Mouse (Mus musculus) lung, adult 18-20 months (tissue): ENCODE measurements around the gene Uba3.
A peak's percentile ranks its signal among the peaks of the same experiment; 100 is the strongest.

Experiments used
- DNase-seq, 2 experiments: peaks; one replicate each; pipeline ENCODE4 v3.0.0; 2022; ENCODE audit warnings: mixed read lengths in 2 of 2

The Uba3 gene

DNA sequence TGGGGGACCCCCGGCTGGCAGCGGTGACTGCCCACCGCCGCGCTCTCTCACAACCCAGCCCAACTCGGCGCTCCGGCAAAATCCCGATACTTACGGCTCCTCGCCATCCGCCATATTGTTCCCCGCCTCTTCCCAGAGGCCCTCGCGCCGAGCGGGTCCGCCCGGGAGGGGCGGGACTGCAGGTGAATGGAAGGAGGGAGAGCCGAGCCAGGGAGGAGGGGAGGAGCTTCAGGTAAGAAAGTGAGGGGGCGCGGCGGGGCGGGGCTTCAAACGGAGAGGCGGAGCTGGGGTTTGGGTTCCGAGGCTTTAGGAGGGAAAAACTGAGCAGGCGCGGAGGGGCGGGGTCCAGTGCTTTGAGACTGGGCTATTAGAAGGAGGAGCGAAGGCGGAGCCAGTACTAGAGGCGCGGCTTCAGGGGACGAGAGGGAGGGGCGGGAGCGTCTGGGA is at the start of gene Uba3:
TSS of gene Uba3 (minus strand) at position 209 of the 447 bp plus-strand sequence.
- peak; percentile 99 to 100 for DNase-seq

DNA sequence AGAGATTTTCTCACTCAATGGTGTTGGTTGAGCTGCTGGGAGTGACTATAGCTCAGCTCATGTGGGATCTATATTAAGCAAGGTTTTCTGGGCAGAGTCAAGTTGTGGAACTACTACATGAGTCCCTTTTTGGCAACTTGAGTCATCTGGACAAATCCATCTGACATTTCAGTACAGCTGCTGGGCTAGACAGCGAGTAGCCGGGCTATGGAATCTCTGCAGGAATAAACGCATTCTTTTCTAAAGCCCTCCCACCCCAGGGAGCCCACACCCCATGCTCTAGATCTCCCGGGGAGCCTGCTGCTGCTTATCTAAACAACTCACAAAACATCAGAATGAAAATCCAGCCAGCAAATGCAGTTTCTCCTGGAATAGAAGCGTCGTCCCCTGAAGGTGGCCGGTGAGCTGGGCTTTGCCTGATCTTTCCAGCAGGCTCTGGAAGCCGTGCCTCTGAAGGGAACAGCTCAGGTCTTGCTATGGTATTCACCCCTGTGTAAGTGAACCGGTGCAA is 47.3 kb upstream of the Uba3 start, which contains the start of gene Lmod3:
TSS of gene Lmod3 (minus strand) at position 49 of the 511 bp plus-strand sequence.
- DNase-seq: no peak

DNA sequence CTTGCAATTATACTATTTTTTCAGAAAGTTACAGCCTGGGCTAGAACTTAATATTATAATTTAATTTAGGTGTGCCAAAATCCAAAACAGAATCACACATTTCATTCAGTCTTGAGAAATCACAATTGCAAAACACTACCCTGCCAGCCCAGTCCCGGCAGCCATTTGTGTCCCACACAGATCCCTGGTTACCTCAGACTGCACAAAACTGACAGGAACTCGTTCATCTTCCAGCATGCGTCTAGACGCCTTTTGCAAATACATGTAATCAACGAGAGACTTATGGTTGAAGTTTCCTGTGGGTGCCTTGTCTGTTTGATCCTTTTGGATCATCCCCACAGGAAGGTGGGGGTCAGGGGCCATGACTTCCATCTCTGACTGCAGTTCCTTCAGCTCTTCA is 46.6 kb upstream of the Uba3 start:
- DNase-seq: no peak

DNA sequence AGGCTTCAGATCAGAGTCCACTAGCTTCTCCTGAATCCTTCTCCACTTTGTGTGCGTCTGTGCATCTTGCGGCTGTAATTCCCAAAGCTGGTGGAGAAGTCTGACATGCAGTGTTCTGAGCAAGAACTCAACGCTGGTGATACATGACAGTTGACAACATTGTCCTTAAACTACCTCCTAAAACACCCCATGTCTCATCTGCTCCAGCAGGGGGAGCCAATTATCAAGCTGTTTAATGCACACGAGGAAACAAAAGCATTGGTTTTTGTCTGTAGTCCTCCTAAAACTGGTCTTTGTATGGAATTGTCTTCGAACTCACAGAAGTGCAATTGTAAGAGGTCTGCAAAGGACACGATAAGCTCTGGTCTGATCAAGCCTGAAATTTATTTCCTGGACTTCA is 45.5 kb upstream of the Uba3 start:
- peak; percentile 43 to 50 for DNase-seq

DNA sequence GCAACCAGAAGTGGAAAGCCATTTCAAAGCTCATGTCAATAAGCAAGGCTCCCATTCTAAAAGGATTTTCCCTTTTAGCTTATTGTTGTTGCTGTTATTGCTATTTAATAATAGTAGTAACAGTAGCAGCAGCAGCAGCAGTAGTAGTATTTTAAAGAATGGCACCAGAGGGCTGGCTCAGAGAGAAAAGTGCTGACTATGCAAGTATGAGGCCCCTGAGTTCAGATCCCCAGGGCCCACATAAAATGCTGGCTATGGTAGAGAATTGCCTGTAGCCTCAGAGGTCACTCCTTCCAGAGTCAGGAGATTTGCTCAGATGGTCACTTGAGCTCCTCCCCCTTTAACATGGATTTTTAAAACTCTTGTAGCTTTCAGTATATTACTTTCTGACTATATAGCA is 39.8 kb upstream of the Uba3 start:
- DNase-seq: no peak

DNA sequence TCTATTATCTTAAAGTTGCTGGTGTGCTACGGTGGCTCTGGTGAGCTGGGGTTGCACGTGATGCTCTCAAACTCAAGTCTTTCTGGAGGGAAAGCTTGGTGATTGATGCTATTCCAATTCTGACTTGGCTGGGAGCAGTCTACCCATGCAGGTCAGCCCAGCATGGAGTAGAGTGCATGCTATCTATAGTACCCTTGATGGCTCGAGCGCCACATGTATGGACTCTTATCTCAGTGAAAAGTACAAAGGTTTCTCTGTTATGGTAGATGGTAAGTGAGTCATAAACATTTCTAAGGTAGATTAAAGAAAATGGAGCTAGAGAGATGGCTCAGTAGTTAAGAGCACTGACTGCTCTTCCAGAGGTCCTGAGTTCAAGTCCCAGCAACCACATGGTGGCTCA is 37.1 kb upstream of the Uba3 start:
- DNase-seq: no peak

DNA sequence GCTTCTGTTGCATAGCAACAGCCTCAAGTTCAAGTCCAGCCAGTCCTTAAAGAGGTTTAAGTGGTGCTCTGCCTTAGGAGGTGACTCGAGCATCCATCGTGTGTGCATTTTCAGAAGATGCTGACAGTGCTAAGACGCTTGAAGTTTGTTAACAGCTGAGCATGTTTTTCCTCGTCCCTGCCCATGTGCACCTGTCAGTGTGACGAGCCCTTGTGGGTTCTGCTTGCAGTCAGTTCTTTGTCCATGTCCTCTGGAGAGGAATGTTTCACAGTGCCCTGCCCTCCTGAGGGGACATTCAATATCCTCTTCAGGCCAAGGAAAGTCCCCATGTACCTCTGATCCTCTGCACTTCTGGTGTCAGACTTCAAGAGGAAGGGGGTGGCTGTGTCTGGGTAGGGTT is 34.6 kb upstream of the Uba3 start:
- no peak for DNase-seq

DNA sequence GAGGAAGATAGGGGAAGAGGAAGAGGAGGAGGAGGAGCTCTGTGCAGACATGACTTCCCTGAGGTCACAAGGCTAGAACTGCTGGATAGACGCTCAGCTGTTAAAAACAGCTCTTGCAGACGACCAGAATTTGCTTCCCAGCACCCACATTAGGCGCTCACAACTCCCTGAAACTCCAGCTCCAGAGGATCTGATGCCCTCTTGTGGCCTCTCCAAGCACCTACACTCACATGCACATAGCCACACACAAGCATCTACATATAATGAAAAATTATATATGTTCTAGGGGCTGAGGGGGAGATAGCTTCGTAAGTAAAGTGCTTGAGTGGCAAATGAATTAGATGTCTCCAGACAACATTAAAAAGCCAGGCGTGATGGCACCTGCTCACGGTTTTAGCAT is 33.9 kb upstream of the Uba3 start:
- DNase-seq: no peak

DNA sequence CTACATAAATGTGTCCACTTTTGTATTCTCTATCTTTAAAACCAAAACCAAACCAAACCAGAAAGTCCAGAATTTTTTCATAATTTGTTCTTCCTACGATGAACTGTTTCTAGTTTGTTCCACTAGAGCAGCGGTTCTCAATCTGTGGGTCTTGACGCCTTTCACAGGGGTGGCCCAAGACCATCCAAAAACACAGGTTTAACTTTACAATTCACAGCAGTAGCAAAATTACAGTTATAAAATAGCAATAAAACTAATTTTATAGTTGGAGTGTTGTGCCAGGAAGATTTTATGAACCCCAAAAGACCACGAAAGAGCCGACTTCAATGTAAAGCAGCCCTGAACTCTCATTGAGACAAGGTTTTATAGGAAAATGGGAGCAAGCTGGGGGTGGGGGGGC is 30.6 kb upstream of the Uba3 start:
- DNase-seq: no peak

DNA sequence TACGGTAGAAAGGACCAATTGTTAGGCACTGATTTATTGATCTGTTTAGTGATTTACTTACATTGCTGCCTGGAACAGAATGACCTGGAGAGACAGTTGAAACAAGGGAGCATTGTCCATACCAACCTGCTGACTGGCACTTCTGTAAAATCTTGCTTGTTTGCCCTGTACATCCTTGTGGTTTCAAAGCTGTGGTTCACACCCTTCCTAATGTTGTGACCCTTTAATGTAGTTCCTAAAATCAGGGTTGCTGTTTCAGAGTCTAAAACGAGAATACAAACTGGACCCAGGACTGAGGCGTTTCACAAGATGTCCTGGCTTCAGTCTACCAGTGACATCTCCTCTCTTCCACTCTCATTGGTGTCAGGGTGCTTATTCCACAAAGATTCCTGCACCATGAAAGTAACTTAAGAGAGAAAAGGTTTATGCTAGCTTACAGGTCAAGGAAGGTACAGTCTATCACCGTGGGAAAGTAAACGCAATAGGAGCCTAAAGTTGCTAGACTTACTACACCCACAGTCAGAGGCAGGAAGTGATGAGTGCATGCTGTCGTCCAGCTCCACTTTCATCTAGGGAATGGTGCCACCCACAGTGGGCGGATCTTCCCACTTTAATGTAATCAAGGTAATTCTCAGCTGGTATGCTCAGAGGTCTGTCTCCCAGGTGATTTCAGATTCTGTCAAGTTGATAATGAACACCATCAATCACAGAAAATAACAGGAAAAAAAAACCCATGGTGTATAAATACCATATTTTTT is 29.6 kb upstream of the Uba3 start:
- DNase-seq: no peak

DNA sequence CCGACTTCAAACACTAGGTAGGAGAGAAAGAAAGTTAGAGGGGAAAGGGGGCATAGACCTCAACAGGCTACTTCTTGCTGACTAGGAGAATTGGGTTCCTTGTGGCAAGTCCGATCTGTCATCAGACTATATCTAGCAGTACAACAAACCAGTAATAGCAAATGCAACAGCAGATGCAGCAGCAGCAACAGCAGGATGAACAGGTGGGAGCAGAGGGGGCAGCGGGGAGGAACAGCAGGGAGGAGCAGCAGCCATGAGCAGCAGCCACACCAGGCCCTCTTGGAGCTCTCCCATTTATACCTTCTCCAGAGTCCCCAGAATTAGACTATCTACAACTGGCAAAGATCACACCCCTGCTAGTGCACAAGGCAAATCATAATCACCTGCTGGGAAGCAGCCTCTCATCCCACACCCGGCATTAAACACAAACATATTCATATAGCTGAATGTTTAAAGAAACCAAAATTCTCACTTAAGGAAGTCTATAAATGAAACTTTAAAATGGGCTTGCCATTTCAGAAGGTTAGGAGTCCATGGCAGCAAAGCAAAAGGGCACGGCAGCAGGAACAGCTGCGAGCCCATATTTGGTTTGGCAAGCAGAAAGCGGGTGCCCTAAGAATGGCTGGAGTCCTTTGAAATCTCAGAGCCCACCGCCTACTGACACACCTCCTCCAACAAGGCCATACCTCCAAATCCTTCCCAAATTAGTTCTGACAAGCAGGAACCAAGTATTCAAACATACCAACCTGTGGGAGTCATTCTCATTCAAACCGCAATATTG is 21.8 kb upstream of the Uba3 start:
- no peak for DNase-seq

DNA sequence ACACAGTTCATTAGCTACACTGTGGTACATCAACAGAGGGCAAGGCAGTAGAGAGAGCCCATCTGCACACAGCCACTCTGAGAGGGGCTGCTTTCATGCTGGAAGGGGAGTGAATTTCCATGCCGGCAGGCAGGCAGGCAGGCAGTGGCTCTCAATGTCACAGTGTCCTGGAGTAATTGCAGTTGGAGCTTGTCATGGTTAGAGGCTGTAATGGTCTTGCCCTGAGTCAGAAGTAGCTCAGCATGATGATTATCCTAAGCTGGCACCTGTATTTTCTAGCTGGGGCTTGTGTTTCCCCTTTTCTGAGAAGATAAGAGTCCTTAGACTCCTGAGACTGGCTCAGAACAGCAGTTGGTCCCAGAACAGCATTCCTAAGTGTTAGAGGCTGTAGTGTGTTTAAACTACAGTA is 20.6 kb upstream of the Uba3 start:
- DNase-seq: no peak

DNA sequence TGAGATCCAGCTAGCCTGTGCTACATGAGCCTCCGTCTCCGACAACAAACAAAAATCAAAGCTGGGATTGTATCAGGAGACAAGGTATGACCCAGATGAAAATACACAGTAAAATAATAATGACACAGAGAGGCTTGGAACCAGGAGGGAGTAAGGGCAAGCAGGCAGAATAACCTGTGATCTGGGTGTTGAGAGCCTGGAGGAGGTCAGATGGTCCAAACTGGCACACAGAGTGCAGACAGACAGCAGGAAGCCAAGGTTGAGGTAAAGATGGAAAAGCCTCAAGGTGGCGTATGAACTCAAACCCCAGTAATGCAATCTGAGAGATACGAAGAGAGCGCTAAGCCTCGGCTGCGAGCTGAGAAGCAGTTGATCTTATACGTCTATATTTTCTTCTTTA is 19.1 kb upstream of the Uba3 start:
- DNase-seq: no peak

DNA sequence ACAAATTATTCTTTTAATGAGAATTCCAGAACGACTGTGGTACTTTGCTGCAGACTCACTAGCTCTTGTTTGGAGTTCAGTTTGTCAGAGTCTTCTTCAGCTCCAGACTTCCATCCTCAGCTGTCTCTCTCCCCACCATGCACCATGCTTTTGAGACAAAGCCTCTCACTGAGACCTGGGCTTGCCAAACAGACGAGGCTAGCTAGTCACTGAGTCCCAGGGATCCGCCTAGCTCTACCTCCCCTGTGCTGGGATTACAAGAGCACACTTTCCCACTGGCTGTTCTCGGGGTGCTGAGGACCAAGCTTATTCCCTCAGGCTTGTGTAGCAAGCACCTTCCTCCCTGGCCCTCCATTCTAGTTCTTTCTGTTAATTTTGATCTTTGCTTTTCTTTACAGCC is 18.1 kb upstream of the Uba3 start:
- no peak for DNase-seq

DNA sequence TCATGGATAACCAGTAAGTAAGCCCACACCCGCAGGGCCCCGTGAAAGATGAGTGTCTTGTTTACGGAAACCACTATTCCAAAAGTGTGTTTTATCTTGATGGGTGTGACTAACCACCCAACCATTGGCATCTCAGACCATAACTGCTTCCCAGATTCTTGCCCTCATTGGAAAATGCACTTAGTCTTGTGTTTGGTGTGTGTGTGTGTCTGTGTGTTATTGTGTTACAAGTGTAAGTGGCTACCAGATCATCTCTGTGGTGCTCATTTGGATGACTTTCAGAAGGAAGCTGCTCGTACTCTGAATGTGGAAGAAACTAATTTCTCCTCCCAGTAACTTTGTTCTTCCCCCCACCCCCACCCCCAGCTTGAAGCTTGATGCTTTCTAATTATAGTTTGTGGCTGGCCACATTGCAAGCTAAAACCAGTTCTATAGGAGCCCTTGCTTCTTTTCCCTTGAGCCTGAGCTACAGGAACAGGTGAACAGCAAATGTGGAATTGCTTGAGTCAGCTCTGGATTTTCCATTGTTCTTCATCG is 17.6 kb upstream of the Uba3 start:
- DNase-seq: no peak

DNA sequence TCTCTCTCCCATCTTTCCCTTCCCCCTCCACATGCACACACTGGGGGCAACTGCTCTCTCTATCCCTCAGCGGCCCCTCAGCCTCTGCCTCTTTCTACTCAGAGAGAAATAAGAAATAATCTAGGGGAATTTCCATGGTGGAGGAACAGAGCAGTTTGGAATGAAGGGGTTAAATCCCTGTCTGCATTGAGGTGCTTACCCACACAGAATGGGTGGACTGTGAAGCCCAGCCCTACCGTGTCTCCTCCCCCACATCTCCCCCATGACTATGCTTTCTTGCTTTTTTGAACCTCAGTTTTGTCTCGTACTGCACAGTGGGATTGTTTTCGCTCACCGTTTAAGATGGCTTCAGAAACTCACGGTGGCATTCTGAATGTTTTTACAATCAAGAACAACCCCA is 16.9 kb upstream of the Uba3 start:
- DNase-seq: no peak

DNA sequence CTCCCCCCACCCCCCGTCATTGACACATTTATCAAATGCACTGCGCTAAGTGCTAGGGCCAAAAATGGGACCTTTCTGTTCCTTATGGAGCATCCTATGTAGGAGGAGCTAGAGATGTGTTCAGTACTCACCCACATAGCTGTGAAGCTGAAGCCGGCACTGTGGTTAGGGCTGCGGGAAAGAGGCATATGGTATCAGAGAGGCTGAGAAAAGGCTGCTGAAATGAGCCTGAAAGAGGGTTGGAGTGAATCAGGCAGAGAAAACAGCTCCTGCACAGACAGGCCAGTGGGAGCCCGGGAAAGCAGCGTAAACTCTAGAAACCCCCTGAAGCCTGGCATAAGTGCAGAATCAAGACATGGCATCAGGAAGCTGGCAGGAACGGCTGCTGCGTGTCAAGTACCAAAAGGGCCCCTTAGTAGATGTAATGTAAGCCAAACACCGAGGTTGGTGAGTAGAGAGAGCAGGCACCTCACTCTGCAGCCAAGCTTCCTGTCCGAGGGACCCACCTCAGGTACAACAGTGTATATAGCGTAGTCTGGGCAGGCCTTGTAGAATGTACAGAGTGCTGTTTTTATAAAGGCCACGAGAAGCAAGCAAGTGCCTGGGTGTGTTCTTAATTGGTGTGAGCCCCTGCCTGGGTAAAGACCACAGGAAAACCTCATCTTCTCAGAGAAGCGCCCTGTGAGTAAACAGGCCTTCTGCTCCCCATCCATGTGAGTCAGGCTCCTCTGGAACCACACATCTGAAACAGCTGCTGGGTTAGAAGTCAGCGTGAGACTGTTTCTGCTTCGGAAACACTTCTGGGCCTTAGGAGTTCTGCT is 16.0 kb upstream of the Uba3 start:
- DNase-seq: no peak

DNA sequence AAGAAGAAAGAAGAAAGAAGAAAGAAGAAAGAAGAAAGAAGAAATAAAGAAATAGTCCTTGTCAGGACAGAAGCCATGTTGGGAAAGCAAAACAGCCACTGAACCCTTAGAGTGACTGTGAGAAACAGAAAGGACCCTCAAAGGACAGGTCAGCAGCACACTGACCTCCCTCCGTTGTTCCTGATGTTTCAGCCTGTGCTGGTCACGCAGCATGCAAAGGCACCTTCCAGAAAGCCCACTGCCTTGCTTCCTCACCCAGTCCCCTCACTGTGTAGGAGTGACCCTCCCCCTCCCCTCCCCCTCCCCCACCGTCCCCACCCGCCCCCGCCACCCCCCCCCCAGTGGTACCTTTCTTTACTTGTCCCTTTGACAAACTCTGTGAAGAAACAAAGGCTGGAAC is 15.2 kb upstream of the Uba3 start:
- no peak for DNase-seq

DNA sequence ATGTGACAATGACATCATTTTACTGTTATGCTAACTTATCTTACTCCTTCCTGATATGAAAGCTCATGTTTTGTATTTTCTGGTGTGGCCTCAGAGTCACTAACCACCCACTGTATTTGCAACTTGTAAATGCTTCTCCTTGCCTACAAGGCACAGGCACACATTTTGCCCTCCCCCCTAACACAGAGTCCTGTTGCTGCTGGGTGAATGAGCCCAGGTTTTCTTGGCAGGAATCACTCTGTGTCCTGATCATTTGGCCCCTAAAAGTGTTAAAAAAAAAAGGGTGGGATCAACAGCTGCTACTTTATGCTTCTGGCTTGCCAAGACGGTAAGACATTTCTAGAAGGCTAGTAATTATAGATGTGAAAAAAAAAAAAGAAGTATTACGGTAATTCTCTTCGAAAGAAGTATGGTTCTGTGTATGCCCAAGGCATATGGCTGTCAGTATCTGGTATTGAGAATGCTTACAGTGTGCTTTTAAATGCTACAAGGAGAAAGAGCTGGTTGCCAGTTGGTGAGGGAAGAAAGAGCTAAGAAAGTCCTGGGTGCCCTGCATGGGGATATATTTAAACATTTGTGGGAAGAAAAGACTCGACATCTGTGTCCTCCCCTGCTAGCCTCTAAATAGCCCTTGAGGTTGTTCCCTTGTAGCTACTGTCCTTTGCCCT is 10.8 kb upstream of the Uba3 start:
- DNase-seq: no peak

DNA sequence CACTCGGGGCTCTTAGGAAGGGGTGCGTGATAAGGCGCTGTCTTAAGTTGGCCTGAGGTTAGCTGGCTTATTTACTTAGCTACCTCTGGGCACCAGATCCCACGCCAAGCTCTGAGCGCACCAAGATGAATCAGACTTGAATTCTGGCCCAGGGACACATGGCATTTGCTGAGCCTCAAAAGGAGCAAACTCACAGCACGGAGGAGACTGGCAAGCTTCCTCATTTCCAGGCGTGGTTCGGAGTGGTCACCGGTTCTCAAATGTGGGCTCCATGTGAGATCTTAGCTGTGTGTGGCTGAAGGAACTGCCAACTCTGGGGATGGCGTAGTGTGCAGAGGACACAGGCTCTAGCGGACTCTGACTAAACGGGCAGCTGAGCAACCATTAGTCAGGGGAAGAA is 6.5 kb upstream of the Uba3 start:
- DNase-seq: peak; percentile 67 to 73

DNA sequence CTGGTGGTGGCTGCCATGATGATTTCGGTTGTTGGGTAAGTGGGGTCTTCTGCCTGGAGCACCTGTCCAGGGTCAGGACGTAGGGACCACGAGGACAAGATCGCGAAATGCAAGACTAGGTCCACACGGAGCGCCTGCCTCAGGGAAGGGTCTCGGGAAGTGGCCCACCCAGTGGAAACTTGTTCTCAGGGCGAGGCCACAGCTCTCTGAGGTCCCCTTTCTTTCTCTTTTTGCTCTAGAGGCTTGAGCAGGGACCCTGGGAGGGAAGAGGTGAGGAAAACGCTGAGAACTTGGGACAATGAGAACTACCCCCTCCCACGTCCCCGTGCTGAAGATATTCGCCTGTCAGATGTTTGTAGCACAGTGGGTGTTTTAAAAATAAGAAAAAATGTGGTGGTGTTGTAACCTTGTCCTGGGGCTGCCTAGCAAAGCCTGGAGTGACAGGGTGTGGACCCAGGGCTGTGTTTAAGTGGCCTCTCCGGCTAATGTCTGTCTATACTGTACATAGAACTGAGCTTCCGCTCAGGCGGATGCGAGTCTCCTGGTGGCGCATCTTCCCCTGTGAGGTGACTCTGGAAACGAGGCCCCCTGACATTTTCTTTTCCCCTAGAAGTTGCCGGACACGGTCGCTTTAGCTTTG is 5.6 kb upstream of the Uba3 start:
- DNase-seq: peak; percentile 36 to 37
